Mouse (Mus musculus) right cerebral cortex, adult 2 months (tissue): ENCODE data around the gene Iqcb1.
"Not testable (repeated sequence)": the region's sequence is repeated elsewhere in the genome, so short reads cannot be mapped to it uniquely, and the experiment has no call there.

Experiments used
- DNase-seq, 2 experiments: peaks; one replicate each; pipeline ENCODE4 v3.0.0; 2021 to 2022; ENCODE audit warnings: low spot score in 2 of 2

The Iqcb1 gene

GRCm38 (mm10) chr16:36828054-36828786 is at the start of gene Iqcb1:
Gene Iqcb1, plus strand, starts transcription at chr16:36828385.
- DNase-seq = peak; percentile 81 to 82

- DNase-seq = peak in 1 of 2 experiments; percentile 9
Observed at GRCm38 (mm10) chr16:36784146-36784545, 44.0 kb upstream of the Iqcb1 start.

- peak; percentile 17 to 40 for DNase-seq
Observed at GRCm38 (mm10) chr16:36784594-36785313, 43.4 kb upstream of the Iqcb1 start, which contains the start of gene Slc15a2. Gene Slc15a2, minus strand, starts transcription at chr16:36784962.

GRCm38 (mm10) chr16:36786466-36786865 is 41.7 kb upstream of the Iqcb1 start:
- DNase-seq = no peak

GRCm38 (mm10) chr16:36790166-36790565 is 38.0 kb upstream of the Iqcb1 start:
- no peak for DNase-seq

GRCm38 (mm10) chr16:36794976-36795375 is 33.2 kb upstream of the Iqcb1 start:
- DNase-seq = no peak

- DNase-seq = no peak
Observed at GRCm38 (mm10) chr16:36798334-36798733, 29.9 kb upstream of the Iqcb1 start.

- DNase-seq = no peak
Observed at GRCm38 (mm10) chr16:36802361-36802760, 25.8 kb upstream of the Iqcb1 start.

GRCm38 (mm10) chr16:36808616-36809015 is 19.6 kb upstream of the Iqcb1 start:
- no peak for DNase-seq

GRCm38 (mm10) chr16:36813680-36814079 is 14.5 kb upstream of the Iqcb1 start:
- DNase-seq = no peak

- DNase-seq = no peak
Observed at GRCm38 (mm10) chr16:36816916-36817315, 11.3 kb upstream of the Iqcb1 start.

- peak; percentile 81 to 83 for DNase-seq
Observed at GRCm38 (mm10) chr16:36817321-36817926, 10.8 kb upstream of the Iqcb1 start.

GRCm38 (mm10) chr16:36820016-36820415 is 8.2 kb upstream of the Iqcb1 start:
- no peak for DNase-seq

- no peak for DNase-seq
Observed at GRCm38 (mm10) chr16:36820747-36821146, 7.4 kb upstream of the Iqcb1 start.

- no peak for DNase-seq
Observed at GRCm38 (mm10) chr16:36821474-36821873, 6.7 kb upstream of the Iqcb1 start.

- DNase-seq = no peak
Observed at GRCm38 (mm10) chr16:36827611-36828053, 553 bp upstream of the Iqcb1 start.

- DNase-seq = peak in 1 of 2 experiments; percentile 23
Observed at GRCm38 (mm10) chr16:36828820-36829219, 635 bp downstream of the Iqcb1 start.

- not testable (repeated sequence) for DNase-seq
Observed at GRCm38 (mm10) chr16:36846894-36847293, 18.7 kb downstream of the Iqcb1 start.

GRCm38 (mm10) chr16:36851202-36851601 is 23.0 kb downstream of the Iqcb1 start:
- no peak for DNase-seq

- no peak for DNase-seq
Observed at GRCm38 (mm10) chr16:36863585-36863984, 35.4 kb downstream of the Iqcb1 start.

- DNase-seq = no peak
Observed at GRCm38 (mm10) chr16:36869442-36869841, 41.3 kb downstream of the Iqcb1 start.

- DNase-seq = peak; percentile 97 to 98
Observed at GRCm38 (mm10) chr16:36874583-36875275, 46.5 kb downstream of the Iqcb1 start, which contains the start of the genes Eaf2 and Golgb1. Gene Eaf2, minus strand, starts transcription at chr16:36875003. Gene Golgb1, plus strand, starts transcription at chr16:36875140.
